Mouse (Mus musculus): ENCODE data around the gene Ankrd42. TPM values are rescaled to one million over a fixed set of nuclear protein-coding genes. Genes with fewer than 3 reads are reported as not detected.
A peak's percentile ranks its signal among the peaks of the same experiment; 100 is the strongest.

The Ankrd42 gene
- total and polyA plus RNA-seq, 3 experiments: 1.1 to 1.4 TPM; not detected in 1

- H3K79me2 ChIP-seq (ENCODE audit: control insufficient read depth, insufficient read depth, low read length, poor library complexity): no peaks in the 10 kb centered on the region
- no peaks in the 10 kb centered on the region for H3K9me3 ChIP-seq (replicated peaks; ENCODE audit: insufficient read depth, low read length)
- H3K4me3 ChIP-seq (ENCODE audit: control insufficient read depth in 1 of 2, insufficient read depth in 1 of 2, low read depth in 2 of 2, low read length in 2 of 2): no peak overlapping the region
- TF ChIP-seq ETS1 (IDR thresholded peaks at IDR 0.05; ENCODE audit: low read depth, low read length): peak; percentile 61
- no peak for TF ChIP-seq POLR2AphosphoS5 (IDR thresholded peaks at IDR 0.05; ENCODE audit: borderline replicate concordance, low read depth, low read length)
- peak; percentile 78; the same call in 1 of the 2 replicates for TF ChIP-seq MAFK (IDR thresholded peaks at IDR 0.05; ENCODE audit: borderline replicate concordance, low read depth, low read length)
- no peak for TF ChIP-seq RAD21 (IDR thresholded peaks at IDR 0.05; ENCODE audit: low read depth, low read length)
- no peak for TF ChIP-seq E2F4 (IDR thresholded peaks at IDR 0.05; ENCODE audit: borderline replicate concordance, low read depth, low read length)
- TF ChIP-seq EP300 (IDR thresholded peaks at IDR 0.05; ENCODE audit: low read depth in 1 of 2, low read length in 2 of 2): peak; percentile 83 to 86
- TF ChIP-seq TAL1 (IDR thresholded peaks at IDR 0.05; ENCODE audit: low read length): peak; percentile 67
- no peak for TF ChIP-seq ZC3H11A (IDR thresholded peaks at IDR 0.05; ENCODE audit: low read depth, low read length)
- TF ChIP-seq MAZ (IDR thresholded peaks at IDR 0.05; ENCODE audit: low read depth, low read length): no peak
- no peak for TF ChIP-seq MYB (IDR thresholded peaks at IDR 0.05; ENCODE audit: low read depth, low read length)
- TF ChIP-seq UBTF (IDR thresholded peaks at IDR 0.05; ENCODE audit: borderline replicate concordance, insufficient read depth, low read depth, low read length): no peak
- no peak for TF ChIP-seq POLR2A (IDR thresholded peaks at IDR 0.05; ENCODE audit: control insufficient read depth in 1 of 2, insufficient read depth in 1 of 2, low read depth in 1 of 2, low read length in 2 of 2, poor library complexity in 1 of 2)
- TF ChIP-seq SMC3 (IDR thresholded peaks at IDR 0.05; ENCODE audit: low read depth, low read length): no peak
- no peak for TF ChIP-seq KAT2A (conservative IDR thresholded peaks at IDR 0.05; ENCODE audit: low read depth, low read length)
- peak; percentile 95 for TF ChIP-seq RCOR1 (IDR thresholded peaks at IDR 0.05; ENCODE audit: low read depth, low read length)
- peak; percentile 91 for TF ChIP-seq GATA1 (IDR thresholded peaks at IDR 0.05; ENCODE audit: low read depth, low read length)
- 0 out of 2 replicates have a peak, but pooled peaks have one; percentile 19 for TF ChIP-seq ELF1 (IDR thresholded peaks at IDR 0.05; ENCODE audit: low read depth, low read length)
- TF ChIP-seq USF1 (IDR thresholded peaks at IDR 0.05; ENCODE audit: low read depth, low read length): no peak
- 0 out of 2 replicates have a peak, but pooled peaks have one; percentile 21 for TF ChIP-seq TBP (IDR thresholded peaks at IDR 0.05; ENCODE audit: low read depth, low read length)
- no peak for TF ChIP-seq ZMIZ1 (IDR thresholded peaks at IDR 0.05; ENCODE audit: low read depth, low read length)
- peak; percentile 33; the same call in 1 of the 2 replicates for TF ChIP-seq MXI1 (IDR thresholded peaks at IDR 0.05; ENCODE audit: low read depth, low read length)
- 0 out of 2 replicates have a peak, but pooled peaks have one; percentile 12 for TF ChIP-seq BHLHE40 (IDR thresholded peaks at IDR 0.05; ENCODE audit: borderline replicate concordance, low read depth, low read length)
- peak; percentile 72 for TF ChIP-seq SIN3A (IDR thresholded peaks at IDR 0.05; ENCODE audit: low read length)
- peak; percentile 90 for TF ChIP-seq TCF12 (IDR thresholded peaks at IDR 0.05; ENCODE audit: low read depth, low read length)
- TF ChIP-seq ZNF384 (IDR thresholded peaks at IDR 0.05; ENCODE audit: low read depth, low read length): peak; percentile 23; the same call in 1 of the 2 replicates
- H3K27me3 ChIP-seq (ENCODE audit: control insufficient read depth in 1 of 2, insufficient read depth in 2 of 2, low read length in 2 of 2): peaks cover 0 to 5% of the 10 kb centered on the region in 2 experiments; a peak in 3 of 4 replicates
- DNase-seq (ENCODE audit: low read depth, low spot score): peak; percentile 67
- no peak overlapping the region for H3K9ac ChIP-seq (ENCODE audit: control insufficient read depth, low read depth, low read length, poor library complexity, severe bottlenecking)
- H3K27ac ChIP-seq (ENCODE audit: control insufficient read depth, low read depth, low read length): no peak overlapping the region
- H3K36me3 ChIP-seq (ENCODE audit: control insufficient read depth in 1 of 2, insufficient read depth in 2 of 2, low read length in 2 of 2): peaks cover 0 to 14% of the 10 kb centered on the region in 2 experiments; a peak in 2 of 4 replicates
- H3K4me1 ChIP-seq (ENCODE audit: control insufficient read depth in 1 of 2, insufficient read depth in 2 of 2, low read length in 2 of 2): peaks cover 7 to 14% of the 10 kb centered on the region in 2 experiments
These were observed 40.4 kb upstream of the Ankrd42 start for GRCm38 (mm10) chr7:92677346-92677745.

All from MEL (cell line).